Mouse (Mus musculus) brain, embryonic 14.5 days (tissue): Measurements from ENCODE around the gene Sipa1l1.

Experiments used
- CTCF ChIP-seq: fragments of 200-500 bp; IDR thresholded peaks from 2 replicates; pipeline ENCODE4 v1.5.1; 2012; ENCODE audit warnings: inconsistent platforms, mild to moderate bottlenecking, moderate library complexity, borderline replicate concordance; ENCODE audit not compliant: insufficient read depth, insufficient read length; ENCODE audit errors: extremely low read depth
- POLR2A ChIP-seq: fragments of 200-500 bp; IDR thresholded peaks from 2 replicates; pipeline ENCODE4 v1.6.1; 2012; ENCODE audit warnings: mild to moderate bottlenecking, inconsistent platforms, borderline replicate concordance; ENCODE audit not compliant: poor library complexity, insufficient read depth, insufficient read length, severe bottlenecking; ENCODE audit errors: extremely low read depth

- TF ChIP-seq CTCF (no peak), POLR2A (no peak)
Observed at GRCm38 (mm10) chr12:82355419-82356149, 186.5 kb downstream of the Sipa1l1 start.
